Mouse (Mus musculus) testis, adult 2 months (tissue): Measurements from ENCODE around the gene Rnd1.

Experiments
- CTCF ChIP-seq: fragments of 200-500 bp; IDR thresholded peaks from 2 replicates; pipeline ENCODE4 v1.5.1; 2012; ENCODE audit warnings: low read depth, mild to moderate bottlenecking, inconsistent platforms, low read length, moderate library complexity; ENCODE audit not compliant: control insufficient read depth, insufficient read depth, insufficient replicate concordance
- POLR2A ChIP-seq: fragments of 200-500 bp; IDR thresholded peaks from 2 replicates; pipeline ENCODE4 v1.6.1; 2012; ENCODE audit warnings: low read depth, mild to moderate bottlenecking, inconsistent platforms, low read length, moderate library complexity; ENCODE audit not compliant: control insufficient read depth

- TF ChIP-seq POLR2A: no peak
- no peak for TF ChIP-seq CTCF
These were observed 4.7 kb downstream of the Rnd1 start for GRCm38 (mm10) chr15:98672592-98672991.
